Mouse (Mus musculus): ENCODE results near the gene Olfr1387. TPM values are rescaled to one million over a fixed set of nuclear protein-coding genes. Genes with fewer than 3 reads are reported as not detected.
"Not testable (repeated sequence)": the region's sequence is repeated elsewhere in the genome, so short reads cannot be mapped to it uniquely, and the experiment has no call there.

The Olfr1387 gene
- not detected for total RNA-seq (2021)
- long read RNA-seq, experiment 1, result 0 reads
- long read RNA-seq, experiment 2, result 0 reads

GRCm38 (mm10) chr11:49455043-49455442, at the start of gene Olfr1387:
TSS of gene Olfr1387 (plus strand) at chr11:49455343.
- no peak for DNase-seq

GRCm38 (mm10) chr11:49406784-49407183, 48.4 kb upstream of the Olfr1387 start:
- DNase-seq, result no peak

GRCm38 (mm10) chr11:49410540-49410939, 44.6 kb upstream of the Olfr1387 start:
- peak; percentile 12 for DNase-seq

- DNase-seq, result no peak
These were observed 32.4 kb upstream of the Olfr1387 start, which contains the start of gene Olfr1389 for GRCm38 (mm10) chr11:49422767-49423166. TSS of gene Olfr1389 (plus strand) at chr11:49423067.

GRCm38 (mm10) chr11:49425257-49425927, 29.8 kb upstream of the Olfr1387 start:
- DNase-seq, result no peak

- peak; percentile 4 for DNase-seq
These were observed 25.5 kb upstream of the Olfr1387 start for GRCm38 (mm10) chr11:49429641-49430040.

- DNase-seq, result peak; percentile 39
These were observed 18.7 kb upstream of the Olfr1387 start, which contains the start of gene Olfr1388 for GRCm38 (mm10) chr11:49436411-49436810. TSS of gene Olfr1388 (plus strand) at chr11:49436624.

GRCm38 (mm10) chr11:49464746-49465145, 9.6 kb downstream of the Olfr1387 start, which contains the start of gene Olfr1386:
TSS of gene Olfr1386 (plus strand) at chr11:49465046.
- DNase-seq, result not testable (repeated sequence)

GRCm38 (mm10) chr11:49485973-49486372, 30.8 kb downstream of the Olfr1387 start:
- no peak for DNase-seq

GRCm38 (mm10) chr11:49488770-49489169, 33.6 kb downstream of the Olfr1387 start, which contains the start of gene Olfr1385:
TSS of gene Olfr1385 (plus strand) at chr11:49489070.
- not testable (repeated sequence) for DNase-seq

Other genes with a start within 250 kb of the Olfr1387 start
- 100 to 1,000 TPM in 1 of 2 experiments, 10 to 100 TPM in 1; 87.9 to 101 TPM for gene Mgat1, start 211.2 kb upstream of the Olfr1387 start, total RNA-seq (2021)
- not detected for gene Olfr1393, start 177.0 kb upstream of the Olfr1387 start, total RNA-seq (2021)
- not detected for gene Olfr1392, start 170.1 kb upstream of the Olfr1387 start, total RNA-seq (2021)
- not detected for gene Olfr10, start 150.6 kb upstream of the Olfr1387 start, total RNA-seq (2021)
- not detected for gene Olfr1391, start 132.6 kb upstream of the Olfr1387 start, total RNA-seq (2021)
- not detected for gene Olfr1390, start 120.2 kb upstream of the Olfr1387 start, total RNA-seq (2021)
- gene Olfr1389, start 32.3 kb upstream of the Olfr1387 start, total RNA-seq (2021), result not detected
- gene Olfr1388, start 18.7 kb upstream of the Olfr1387 start, total RNA-seq (2021), result under 1 TPM in 1 of 2 experiments, not detected in 1; 0.21 TPM
- not detected for gene Olfr1386, start 9.7 kb downstream of the Olfr1387 start, total RNA-seq (2021)
- not detected for gene Olfr1385, start 33.7 kb downstream of the Olfr1387 start, total RNA-seq (2021)
- gene Olfr1384, start 51.4 kb downstream of the Olfr1387 start, total RNA-seq (2021), result not detected
- not detected for gene Olfr1383, start 64.3 kb downstream of the Olfr1387 start, total RNA-seq (2021)
- gene Olfr1382, start 72.9 kb downstream of the Olfr1387 start, total RNA-seq (2021), result not detected
- gene Olfr1381, start 88.1 kb downstream of the Olfr1387 start, total RNA-seq (2021), result not detected
- not detected for gene Olfr1380, start 101.5 kb downstream of the Olfr1387 start, total RNA-seq (2021)
- 10 to 100 TPM; 18.7 to 18.9 TPM for gene Flt4, start 153.9 kb downstream of the Olfr1387 start, total RNA-seq (2021)
- gene Scgb3a1, start 208.3 kb downstream of the Olfr1387 start, total RNA-seq (2021), result not detected